Mouse (Mus musculus) MEL (cell line): ENCODE data around the gene Pard3.

Experiments
- CTCF ChIP-seq, 3 experiments: IDR thresholded peaks in 2 of 3; conservative IDR thresholded peaks in 1 of 3; 2 replicates each; pipeline ENCODE4 v1.5.1; 2011 to 2012; ENCODE audit warnings: low read length in 3 of 3, low read depth in 2 of 3, mild to moderate bottlenecking in 2 of 3, improper control_type of control experiment in 1 of 3, inconsistent platforms in 1 of 3, mixed read lengths in 1 of 3, moderate library complexity in 1 of 3; ENCODE audit not compliant: control insufficient read depth in 1 of 3, insufficient read depth in 1 of 3, poor library complexity in 1 of 3, severe bottlenecking in 1 of 3
- HCFC1 ChIP-seq: IDR thresholded peaks from 2 replicates; pipeline ENCODE4 v1.6.1; 2012; ENCODE audit warnings: low read depth, mild to moderate bottlenecking, inconsistent platforms, low read length, improper control_type of control experiment, moderate library complexity
- MAZ ChIP-seq: IDR thresholded peaks from 2 replicates; pipeline ENCODE4 v1.6.1; 2012; ENCODE audit warnings: low read depth, mild to moderate bottlenecking, inconsistent platforms, low read length, improper control_type of control experiment
- MYC ChIP-seq: IDR thresholded peaks from 2 replicates; pipeline ENCODE4 v1.6.1; 2011; ENCODE audit warnings: low read depth, mild to moderate bottlenecking, low read length, improper control_type of control experiment, moderate library complexity
- POLR2A ChIP-seq, 2 experiments: IDR thresholded peaks; 2 replicates each; pipeline ENCODE4 v1.6.1; 2011 to 2012; ENCODE audit warnings: low read length in 2 of 2, mild to moderate bottlenecking in 2 of 2, control low read depth in 1 of 2, improper control_type of control experiment in 1 of 2, low read depth in 1 of 2, moderate library complexity in 1 of 2; ENCODE audit not compliant: control insufficient read depth in 1 of 2, insufficient read depth in 1 of 2, poor library complexity in 1 of 2
- TAL1 ChIP-seq: IDR thresholded peaks from 2 replicates; pipeline ENCODE4 v1.6.1; 2012; ENCODE audit warnings: mild to moderate bottlenecking, inconsistent platforms, low read length, moderate library complexity, mixed read lengths
- TCF12 ChIP-seq: IDR thresholded peaks from 2 replicates; pipeline ENCODE4 v1.6.1; 2014; ENCODE audit warnings: low read depth, mild to moderate bottlenecking, inconsistent platforms, low read length, improper control_type of control experiment, moderate library complexity
- USF2 ChIP-seq, 2 experiments: IDR thresholded peaks; 2 replicates each; pipeline ENCODE4 v1.6.1; 2011 to 2012; ENCODE audit warnings: improper control_type of control experiment in 2 of 2, low read length in 2 of 2, borderline replicate concordance in 1 of 2, inconsistent platforms in 1 of 2, low read depth in 1 of 2, mild to moderate bottlenecking in 1 of 2; ENCODE audit not compliant: insufficient read depth in 1 of 2
- ZNF384 ChIP-seq: IDR thresholded peaks from 2 replicates; pipeline ENCODE4 v1.6.1; 2012; ENCODE audit warnings: low read depth, mild to moderate bottlenecking, inconsistent platforms, low read length, improper control_type of control experiment

GRCm38 (mm10) chr8:127058759-127059158, 4.9 kb upstream of the Pard3 start:
- TF ChIP-seq CTCF (IDR thresholded peaks at IDR 0.05 in 2 of 3, conservative IDR thresholded peaks at IDR 0.05 in 1 of 3; ENCODE audit: control insufficient read depth in 1 of 3, insufficient read depth in 1 of 3, low read depth in 2 of 3, low read length in 3 of 3, poor library complexity in 1 of 3, severe bottlenecking in 1 of 3) (no peak), USF2 (IDR thresholded peaks at IDR 0.05; ENCODE audit: borderline replicate concordance in 1 of 2, insufficient read depth in 1 of 2, low read depth in 1 of 2, low read length in 2 of 2) (no peak), HCFC1 (no peak), POLR2A (IDR thresholded peaks at IDR 0.05; ENCODE audit: control insufficient read depth in 1 of 2, insufficient read depth in 1 of 2, low read depth in 1 of 2, low read length in 2 of 2, poor library complexity in 1 of 2) (no peak), ZNF384 (no peak), TAL1 (no peak), MAZ (no peak), MYC (no peak), TCF12 (no peak)
